Mouse (Mus musculus): ENCODE results near the gene Safb2.

The Safb2 gene

DNA sequence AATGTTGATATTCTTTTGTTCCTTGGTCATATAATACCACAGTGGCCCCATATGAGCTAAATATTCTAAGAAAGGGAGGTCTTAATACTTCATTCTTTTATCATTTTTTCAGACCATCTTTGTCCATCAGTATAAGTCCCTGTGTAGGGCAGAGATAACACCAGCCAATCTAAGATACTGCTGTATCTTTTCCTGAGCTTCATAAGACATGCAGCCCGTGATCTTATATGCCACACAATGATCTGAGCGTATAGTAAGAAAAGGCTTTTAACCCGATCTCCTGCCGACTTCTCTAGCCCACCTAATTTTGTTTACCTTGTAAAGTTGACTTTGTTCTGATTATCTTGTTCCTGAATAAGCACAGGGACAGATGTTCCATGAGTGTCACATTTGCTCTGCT, 59.4 kb downstream of the Safb2 start:
- DNase-seq (ENCODE audit: extremely low spot score, low read depth, low spot score): no peak

- no peak for DNase-seq (ENCODE audit: extremely low spot score, low read depth, low spot score)
These were observed 61.6 kb downstream of the Safb2 start for GRCm38 (mm10) chr17:56522744-56523143.

GRCm38 (mm10) chr17:56515690-56516410, 68.5 kb downstream of the Safb2 start:
- DNase-seq (ENCODE audit: extremely low spot score, low read depth, low spot score): no peak

DNA sequence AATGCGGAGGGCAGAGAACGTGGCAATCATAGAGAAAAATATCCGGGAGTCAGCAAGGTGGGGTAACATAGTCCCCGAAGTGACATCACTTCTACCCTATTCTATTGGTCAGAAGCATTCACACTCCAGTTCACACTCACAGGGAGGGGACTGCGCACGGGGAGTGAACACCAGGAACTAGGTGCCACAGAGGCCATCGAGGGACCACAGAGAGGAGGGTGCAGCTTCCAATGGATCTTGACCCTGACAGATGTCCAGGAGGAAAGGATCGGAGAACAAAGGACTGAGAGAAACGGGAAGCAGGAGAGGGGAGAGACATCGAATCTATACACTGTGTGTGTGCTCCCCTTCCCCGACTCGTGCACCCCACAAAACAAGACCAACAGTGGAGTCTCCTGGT, 69.5 kb downstream of the Safb2 start:
- DNase-seq (ENCODE audit: extremely low spot score, low read depth, low spot score): no peak

DNA sequence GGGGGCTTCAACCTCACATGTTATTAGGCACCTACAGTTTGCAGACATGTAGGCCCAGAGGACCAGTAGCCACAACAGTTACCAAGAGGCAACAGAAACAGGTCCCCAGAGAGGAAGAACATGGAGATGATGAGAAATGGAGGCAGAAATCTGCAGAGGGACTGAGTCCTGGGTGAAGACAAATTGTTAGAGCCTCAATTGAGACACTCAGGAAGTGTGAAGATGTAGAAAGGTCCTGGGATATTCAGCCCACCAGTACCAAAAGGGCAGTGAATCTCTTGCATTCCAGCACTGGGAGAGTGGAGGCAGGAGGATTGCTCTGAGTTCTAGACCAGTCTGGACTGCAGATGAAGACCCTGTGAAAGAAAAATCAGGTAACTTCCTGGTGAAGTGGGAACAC, 70.1 kb downstream of the Safb2 start:
- no peak for DNase-seq (ENCODE audit: extremely low spot score, low read depth, low spot score)

DNA sequence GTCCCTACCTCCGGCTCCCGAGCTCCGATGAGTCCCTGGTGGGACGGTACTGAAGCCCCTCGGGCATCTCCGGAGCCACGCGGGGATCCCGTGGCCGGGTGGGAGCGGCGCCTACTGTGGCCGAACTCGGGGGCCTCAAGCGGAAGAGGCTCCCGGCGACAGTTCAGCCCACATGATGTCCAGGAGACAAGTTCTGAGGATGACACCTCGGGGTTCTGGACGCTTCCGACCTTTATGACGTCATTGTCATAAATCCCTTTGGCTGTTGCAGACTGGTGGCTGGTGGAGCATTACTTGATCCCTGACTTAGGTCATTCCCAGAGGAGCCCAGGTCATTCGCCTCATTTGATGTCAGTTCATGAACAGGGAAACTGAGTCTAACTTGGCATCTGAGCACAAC, 72.1 kb downstream of the Safb2 start, which contains the start of gene Znrf4:
Gene Znrf4, minus strand, starts transcription at position 122 of the 400 bp plus-strand sequence.
- no peak for DNase-seq (ENCODE audit: extremely low spot score, low read depth, low spot score)

DNA sequence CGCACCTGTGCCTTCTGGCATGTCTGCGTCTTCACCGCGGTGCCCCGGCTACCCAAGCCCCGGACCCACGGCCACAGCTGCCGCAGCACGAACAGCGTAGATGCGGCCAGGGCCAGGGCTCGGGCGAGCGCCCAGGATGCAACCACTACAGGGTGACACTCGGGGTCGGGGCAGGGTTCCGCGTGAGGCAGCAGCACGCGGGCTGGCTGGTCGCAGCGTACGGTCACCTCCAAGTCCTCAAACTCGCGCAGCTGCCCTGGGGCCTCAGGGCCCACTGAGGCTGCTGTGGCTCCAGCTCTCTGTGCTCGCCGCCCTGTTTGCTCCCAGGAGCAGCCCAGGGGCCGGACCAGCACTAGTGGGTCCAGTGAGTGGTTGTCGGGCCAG, 72.7 kb downstream of the Safb2 start:
- DNase-seq (ENCODE audit: extremely low spot score, low read depth, low spot score): no peak

DNA sequence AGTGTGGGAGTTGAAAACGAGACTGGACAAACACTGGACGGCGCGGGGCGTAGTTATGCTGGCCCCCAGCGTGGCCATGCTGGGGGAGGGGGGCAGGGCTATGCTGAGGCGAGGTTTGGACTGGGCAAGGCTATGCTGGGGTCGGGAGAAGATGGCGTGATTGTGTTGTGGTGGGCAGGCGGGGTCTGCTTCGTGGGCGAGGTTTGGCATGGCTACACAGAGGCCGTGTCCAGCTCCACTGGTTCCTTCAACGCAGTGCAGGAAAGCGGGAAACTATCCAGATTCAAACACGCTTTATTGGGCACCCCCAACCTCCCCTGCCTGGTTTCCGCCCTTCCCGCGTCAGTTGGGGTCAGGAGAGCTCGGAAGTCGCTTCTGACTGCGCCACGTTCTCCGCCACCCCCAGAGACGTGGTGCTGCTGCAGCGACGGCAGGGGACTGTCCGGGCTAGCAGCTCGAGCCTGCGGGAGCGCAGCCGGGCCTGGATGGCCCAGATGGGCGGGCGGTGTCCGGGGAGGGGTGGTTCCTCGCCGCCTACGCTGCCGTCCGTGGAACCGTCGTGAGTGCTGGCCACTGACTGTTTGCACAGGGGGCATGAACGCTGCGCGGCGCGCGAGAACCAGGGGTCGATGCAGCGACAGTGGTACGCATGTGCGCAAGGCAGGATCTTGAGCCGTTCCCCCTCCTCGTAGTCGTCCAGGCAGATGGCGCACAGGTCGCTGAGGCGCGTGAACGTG, 73.2 kb downstream of the Safb2 start:
- DNase-seq (ENCODE audit: extremely low spot score, low read depth, low spot score): no peak
